Mouse (Mus musculus) embryo, embryonic 10.5 days (tissue): ENCODE measurements around the gene Zfp653.

Experiments
- DNase-seq: peaks from one replicate; pipeline ENCODE4 v3.0.0-alpha.2; 2015; ENCODE audit warnings: low spot score

The Zfp653 gene

DNA sequence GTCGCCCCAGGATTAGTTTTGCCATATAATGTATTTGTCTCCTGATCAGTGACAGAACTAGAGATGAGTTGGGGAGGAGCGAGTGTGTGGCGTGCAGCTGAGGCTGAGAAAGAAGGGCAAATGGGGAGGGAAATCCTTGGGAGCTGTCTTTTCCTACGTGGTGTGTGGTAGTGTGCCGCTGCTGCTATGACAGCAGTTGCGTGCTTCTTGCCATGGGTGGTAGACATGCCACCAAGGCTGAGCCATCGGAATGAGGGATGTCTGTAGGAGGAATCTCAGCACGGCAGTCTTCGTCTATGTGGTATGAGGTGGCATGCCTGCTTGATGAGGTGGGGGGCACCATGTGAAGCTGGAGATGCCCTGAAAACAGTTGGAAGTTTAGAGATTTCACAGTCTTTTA, 40.8 kb downstream of the Zfp653 start:
- DNase-seq = no peak

DNA sequence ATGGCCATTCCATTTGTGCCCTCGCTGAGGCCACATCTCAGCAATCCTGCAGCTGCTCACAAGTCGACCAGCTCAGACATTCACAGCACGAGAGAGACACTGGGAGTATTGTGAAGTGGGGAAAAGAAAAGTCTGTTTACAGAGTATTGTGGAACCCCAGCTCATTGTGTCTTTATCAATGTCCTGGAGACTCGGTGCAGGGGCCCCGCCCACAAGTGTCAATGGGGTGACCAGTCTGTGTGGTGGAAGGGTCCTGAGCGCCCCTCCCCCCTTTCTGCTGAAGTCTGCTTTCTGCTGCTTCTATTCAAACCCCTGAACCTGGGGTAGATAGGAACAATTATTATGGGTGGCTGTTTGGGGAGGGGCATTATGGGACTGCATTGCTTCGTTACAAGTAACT, 42.7 kb downstream of the Zfp653 start:
- peak; percentile 79 for DNase-seq

DNA sequence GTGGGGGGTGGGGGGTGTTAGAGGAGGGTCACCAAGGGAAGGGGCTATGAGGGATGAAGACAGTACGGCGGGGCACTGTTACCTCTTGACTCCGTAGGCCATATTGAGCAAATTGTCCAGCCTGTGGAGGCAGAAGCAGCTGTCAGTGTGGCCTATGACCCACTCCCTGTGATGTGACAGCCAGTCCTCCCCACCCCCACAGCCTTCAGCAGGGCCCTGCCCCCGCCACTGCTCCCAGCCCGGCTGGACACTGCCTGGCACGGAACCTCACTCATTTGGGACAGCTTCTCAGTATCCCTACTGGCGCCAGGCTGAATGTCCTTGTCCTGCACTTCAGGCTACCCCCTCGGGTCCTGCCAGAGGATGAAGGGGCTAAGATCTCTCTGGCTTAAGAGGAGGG, 46.6 kb downstream of the Zfp653 start:
- DNase-seq = peak; percentile 50

DNA sequence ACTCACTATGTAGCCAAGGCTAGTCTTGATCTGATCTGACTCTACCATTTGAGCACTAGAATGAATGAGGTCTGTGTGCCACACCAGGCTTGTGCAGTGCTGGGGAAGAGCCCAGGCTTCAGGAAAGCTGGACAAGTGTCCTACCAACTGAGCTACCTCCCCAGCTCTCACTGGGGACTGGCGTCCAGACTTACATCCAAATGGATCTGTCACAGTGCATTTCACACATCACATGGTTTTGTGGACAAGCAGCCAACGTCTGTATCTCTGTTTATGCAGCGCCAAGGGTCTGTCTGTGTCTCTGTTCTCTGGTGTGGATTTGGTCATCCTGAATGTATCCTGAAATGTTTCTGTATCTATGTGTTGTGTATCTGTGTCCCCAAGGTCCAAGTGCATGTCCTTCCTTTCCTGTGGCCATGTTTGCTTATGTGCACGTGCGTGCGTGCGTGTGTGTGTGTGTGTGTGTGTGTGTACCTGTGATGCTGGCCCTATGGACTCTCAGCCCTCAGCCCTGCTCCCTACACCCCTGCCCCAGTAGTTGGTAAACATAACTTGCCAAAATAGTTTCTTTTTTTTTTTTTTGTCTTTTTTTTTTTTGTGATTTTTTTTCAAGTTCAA, 53.9 kb downstream of the Zfp653 start:
- DNase-seq = no peak

DNA sequence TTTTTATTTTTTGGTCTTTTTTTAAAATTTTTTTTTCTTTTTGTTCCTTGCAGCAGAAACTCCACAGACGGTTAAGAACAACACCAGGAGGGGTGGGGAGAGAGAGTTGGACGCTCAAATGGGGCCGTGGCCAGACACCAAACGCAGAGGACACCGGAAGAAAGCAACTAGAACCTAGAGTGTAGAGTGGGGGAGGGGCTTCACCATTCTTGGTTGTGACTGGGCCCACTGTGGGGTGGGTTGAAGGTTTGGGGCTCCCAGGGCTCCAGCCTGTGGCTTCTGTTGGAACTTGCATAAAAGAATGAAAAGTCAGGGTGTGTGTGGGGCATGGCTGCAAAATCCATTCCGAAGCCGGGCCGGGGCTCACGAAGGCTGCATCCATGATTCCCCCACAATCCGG, 54.9 kb downstream of the Zfp653 start:
- no peak for DNase-seq

DNA sequence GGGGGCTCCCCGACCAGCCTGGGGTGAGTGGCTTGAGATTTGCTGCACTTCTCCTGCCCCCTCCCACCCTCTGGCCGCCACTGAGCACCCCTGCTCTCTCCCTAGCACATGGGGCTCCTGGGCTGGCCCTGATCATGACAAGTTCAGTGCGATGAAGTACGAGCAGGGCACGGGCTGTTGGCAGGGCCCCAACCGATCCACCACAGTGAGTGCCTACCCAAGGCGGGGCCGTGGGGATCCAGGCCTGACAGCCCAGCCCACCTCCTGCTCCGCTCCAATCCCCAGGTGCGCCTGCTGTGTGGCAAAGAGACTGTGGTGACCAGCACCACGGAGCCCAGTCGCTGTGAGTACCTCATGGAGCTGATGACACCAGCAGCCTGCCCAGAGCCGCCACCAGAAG, 58.4 kb downstream of the Zfp653 start:
- DNase-seq = no peak

DNA sequence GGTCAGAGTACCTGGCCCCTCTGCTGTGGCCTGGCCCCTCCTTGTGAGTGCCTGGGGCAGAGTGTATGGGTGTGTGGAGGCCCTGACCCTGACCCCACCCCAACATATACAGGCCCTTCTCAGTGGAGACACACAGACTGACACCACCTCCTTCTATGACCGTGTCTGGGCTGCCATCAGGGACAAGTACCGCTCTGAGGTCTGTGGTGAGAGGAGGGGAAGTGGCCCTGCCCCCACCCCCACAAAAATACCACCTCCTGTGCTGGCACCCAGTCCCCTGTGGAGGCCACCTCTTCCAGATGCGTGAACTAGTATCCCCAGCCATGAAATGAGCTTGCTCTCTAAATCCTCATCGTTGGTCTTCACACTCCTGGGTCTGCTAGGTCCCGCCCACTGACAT, 60.1 kb downstream of the Zfp653 start:
- no peak for DNase-seq
